18 mouse cellular contexts compared by ENCODE assay signal in the genomic region with DNA sequence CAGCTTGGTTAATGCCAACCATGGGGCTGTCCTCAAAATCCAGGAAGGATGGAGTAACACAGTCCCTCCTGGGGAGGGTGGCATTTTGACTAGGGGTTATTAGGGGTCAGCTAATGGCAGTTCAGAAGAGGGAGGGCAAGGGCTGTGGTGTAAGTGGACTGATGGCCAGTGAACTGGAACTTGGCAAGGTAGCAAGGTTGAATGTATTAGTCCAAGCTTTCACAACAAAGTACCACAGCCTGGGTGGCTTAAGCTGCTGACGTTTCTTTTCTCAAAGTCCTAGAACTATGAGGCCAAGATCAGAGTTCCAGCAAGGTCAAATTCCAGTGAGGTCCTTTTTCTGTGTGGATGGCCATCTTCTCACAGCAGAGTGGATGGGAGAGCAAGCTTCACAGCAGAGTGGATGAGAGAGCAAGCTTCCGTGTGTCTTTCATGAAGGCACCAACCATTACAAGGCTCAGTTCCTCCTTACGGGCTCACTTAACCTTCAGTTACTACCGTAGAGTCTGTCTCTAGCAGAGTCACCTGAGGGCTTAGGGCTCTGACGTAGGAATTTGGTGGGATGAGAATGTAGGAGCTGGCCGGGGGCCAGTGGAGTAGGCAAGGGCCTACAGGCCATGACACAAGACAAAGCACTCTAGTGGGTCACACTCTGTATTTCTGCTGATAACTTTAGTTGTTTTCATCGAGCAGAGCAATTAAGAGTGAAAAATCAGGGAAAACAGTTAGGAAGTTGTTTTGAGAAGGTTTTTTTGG.
DNase-seq lines count a peak whose midpoint lies in the region; ATAC-seq and TF ChIP-seq lines count a peak whose summit lies in the region.
"Had no signal": no experiment of that assay in that cellular context is flagged by ENCODE, and none has a peak within 500 bp of the region (broad histone marks: within the 10 kb centered on the region; RNA-seq: fewer than 3 reads in every experiment).

No protein-coding gene starts in this region.

- no peak for TF ChIP-seq EP300 in heart, postnatal 0 days (IDR thresholded peaks at IDR 0.05; ENCODE audit: low read depth)

- no peak overlapping the region for H3K27ac ChIP-seq in heart, postnatal 0 days (ENCODE audit: low read depth)
- peak overlapping the region; percentile 79 for H3K27ac ChIP-seq in kidney, postnatal 0 days
- H3K27ac ChIP-seq: embryonic facial prominence, embryonic 13.5 days; forebrain, embryonic 10.5 days; limb, embryonic 15.5 days; lung, embryonic 15.5 days; neural tube, embryonic 15.5 days; stomach, postnatal 0 days had no signal

- H3K9me3 ChIP-seq in heart, postnatal 0 days (replicated peaks; ENCODE audit: control insufficient read depth, low read length), result no peaks in the 10 kb centered on the region
- H3K9me3 ChIP-seq in kidney, postnatal 0 days (replicated peaks; ENCODE audit: low read length), result no peaks in the 10 kb centered on the region
- H3K9me3 ChIP-seq: embryonic facial prominence, embryonic 13.5 days; forebrain, embryonic 10.5 days; heart, embryonic 12.5 days; limb, embryonic 15.5 days; lung, embryonic 15.5 days; neural tube, embryonic 15.5 days had no signal

- no peaks in the 10 kb centered on the region for H3K27me3 ChIP-seq in heart, postnatal 0 days (ENCODE audit: control insufficient read depth, insufficient read depth, low read length)
- no peaks in the 10 kb centered on the region for H3K27me3 ChIP-seq in kidney, postnatal 0 days (ENCODE audit: insufficient read depth, low read length)
- H3K27me3 ChIP-seq: embryonic facial prominence, embryonic 13.5 days; heart, embryonic 12.5 days; limb, embryonic 15.5 days; lung, embryonic 15.5 days; neural tube, embryonic 15.5 days had no signal

- no peak for TF ChIP-seq CTCF in heart, postnatal 0 days (IDR thresholded peaks at IDR 0.05; ENCODE audit: low read depth)
- TF ChIP-seq CTCF in kidney, postnatal 0 days (IDR thresholded peaks at IDR 0.05; ENCODE audit: low read depth), result no peak

- H3K4me3 ChIP-seq in heart, postnatal 0 days (ENCODE audit: low read depth, low read length), result no peak overlapping the region
- H3K4me3 ChIP-seq in kidney, postnatal 0 days (replicated peaks; ENCODE audit: low read depth, low read length), result no peak overlapping the region
- H3K4me3 ChIP-seq: embryonic facial prominence, embryonic 13.5 days; forebrain, embryonic 10.5 days; heart, embryonic 12.5 days; limb, embryonic 15.5 days; lung, embryonic 15.5 days; myocyte; neural tube, embryonic 15.5 days had no signal

- peak; percentile 34; the same call in 1 of the 2 replicates for ATAC-seq in heart, postnatal 0 days (ENCODE audit: insufficient read depth, low read depth)
- peak; percentile 77 for ATAC-seq in kidney, postnatal 0 days (replicated peaks; ENCODE audit: low FRiP score, low read depth)
- ATAC-seq: inflammation-experienced regulatory T-cells, adult 6 months had no signal

- H3K9ac ChIP-seq in heart, postnatal 0 days (replicated peaks; ENCODE audit: low read depth, low read length), result no peak overlapping the region
- no peak overlapping the region for H3K9ac ChIP-seq in kidney, postnatal 0 days (ENCODE audit: low read depth, low read length)
- H3K9ac ChIP-seq: embryonic facial prominence, embryonic 13.5 days; heart, embryonic 12.5 days; limb, embryonic 15.5 days; lung, embryonic 15.5 days; neural tube, embryonic 15.5 days had no signal

- H3K4me1 ChIP-seq in heart, postnatal 0 days (ENCODE audit: control insufficient read depth, insufficient read depth), result peaks cover 32% of the 10 kb centered on the region
- peaks cover 17% of the 10 kb centered on the region; the same call in 1 of the 2 replicates for H3K4me1 ChIP-seq in kidney, postnatal 0 days (replicated peaks; ENCODE audit: insufficient read depth, low read length)

- 59% methylated on average over 7 of the region's 7 CpGs for WGBS in heart, postnatal 0 days
- WGBS in kidney, postnatal 0 days, result 59% methylated on average over 7 of the region's 7 CpGs

- no peaks in the 10 kb centered on the region for H3K36me3 ChIP-seq in heart, postnatal 0 days (replicated peaks; ENCODE audit: control insufficient read depth, insufficient read depth, low read length)
- H3K36me3 ChIP-seq in kidney, postnatal 0 days (ENCODE audit: insufficient read depth, low read length), result no peaks in the 10 kb centered on the region
- H3K36me3 ChIP-seq: heart, embryonic 12.5 days; limb, embryonic 15.5 days; lung, embryonic 15.5 days; neural tube, embryonic 15.5 days had no signal

- H3K4me2 ChIP-seq in heart, postnatal 0 days (ENCODE audit: low read depth, low read length), result no peak overlapping the region
- no peak overlapping the region for H3K4me2 ChIP-seq in kidney, postnatal 0 days (ENCODE audit: low read length)
- H3K4me2 ChIP-seq: embryonic facial prominence, embryonic 13.5 days; heart, embryonic 12.5 days; limb, embryonic 15.5 days; lung, embryonic 15.5 days; neural tube, embryonic 15.5 days had no signal

- no peak for DNase-seq in heart, postnatal 0 days (ENCODE audit: low spot score)
- DNase-seq in heart, postnatal 25 days (ENCODE audit: low spot score), result no peak
- DNase-seq in adipocyte (ENCODE audit: low spot score), result peak; percentile 32
- DNase-seq in adrenal gland, postnatal 14 days, result peak; percentile 74
- peak; percentile 52 for DNase-seq in kidney, postnatal 0 days (ENCODE audit: low spot score)
- DNase-seq in urinary bladder, postnatal 25 days (ENCODE audit: low spot score), result no peak
- no peak for DNase-seq in gastrocnemius, postnatal 14 days
- DNase-seq: cerebellum, adult 8-10 months; midbrain, embryonic 14.5 days had no signal

- intact Hi-C loops in heart, postnatal 25 days (cut with DNase I), result no loop called here
- intact Hi-C loops in gastrocnemius, postnatal 14 days (cut with DNase I; ENCODE audit: low total_unique reads), result no loop called here

Comparison
In these comparisons a context has a peak if more than half of its experiments do, and no peak if none do; other contexts are left out.
1. DNase-seq: peak in adipocyte (single experiment), adrenal gland, postnatal 14 days (single experiment) and kidney, postnatal 0 days (single experiment); none in heart, postnatal 0 days (single experiment), heart, postnatal 25 days (single experiment), urinary bladder, postnatal 25 days (single experiment) and gastrocnemius, postnatal 14 days (single experiment).